Mouse (Mus musculus) heart, postnatal 10 days (tissue): ENCODE measurements around the gene Meioc. TPM values are rescaled to one million over a fixed set of nuclear protein-coding genes. Genes with fewer than 3 reads are reported as not detected.

ENCODE experiments used
- DNase-seq, 2 experiments: peaks; one replicate each; pipeline ENCODE4 v3.0.0; 2021
- intact Hi-C: fragments of 180-260 bp; cut with DNase I; formaldehyde crosslinking; loops from one replicate; pipeline ENCODE4 v1.15.1; 2025
- total RNA-seq, 2 experiments: library from RNA; stranded (reverse); gene quantifications; 2 replicates each; pipeline ENCODE4 v1.2.3; 2021

Meioc gene
- under 1 TPM in 1 of 2 experiments, not detected in 1; 0.05 TPM for total RNA-seq

DNA sequence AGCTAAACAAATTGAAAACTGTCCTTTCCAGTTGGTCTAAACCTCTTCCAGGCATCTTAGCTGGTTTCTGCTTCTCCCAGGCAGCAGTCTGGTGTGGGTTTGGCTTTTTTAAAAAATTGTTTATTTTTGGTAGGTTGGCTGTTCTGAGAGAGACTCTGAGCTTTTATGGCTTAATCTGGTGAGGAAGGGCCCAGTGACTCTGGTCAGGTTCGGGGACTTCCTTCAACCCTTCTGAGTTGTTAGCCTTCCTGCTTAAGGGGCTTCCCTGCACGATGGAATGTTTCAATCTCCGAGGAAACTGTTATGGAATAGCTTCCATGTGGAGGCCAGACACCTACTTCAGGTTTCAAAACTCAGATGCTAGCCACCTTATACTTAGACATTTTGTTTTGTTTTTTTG is at the start of gene Meioc:
TSS of gene Meioc (plus strand) at position 301 of the 400 bp plus-strand sequence.
- DNase-seq = no peak
- intact Hi-C loops = no loop called here

DNA sequence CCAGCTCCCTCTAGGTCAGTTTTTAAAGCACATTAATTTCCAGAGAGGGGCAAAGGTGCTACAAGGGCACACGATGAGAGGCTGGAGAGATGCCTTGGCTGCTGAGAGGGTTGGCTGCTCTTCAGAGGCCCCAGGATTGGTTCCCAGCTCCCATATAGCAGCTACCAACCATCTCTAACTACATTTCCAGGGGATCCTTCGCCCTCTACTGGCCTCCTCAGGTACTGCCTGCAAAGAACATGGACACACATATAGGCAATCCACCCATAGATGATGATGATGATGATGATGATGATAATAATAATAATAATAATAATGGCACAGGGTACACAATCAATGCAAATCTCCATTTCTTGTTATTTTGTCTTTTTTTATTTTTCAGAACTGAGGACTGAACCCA is 44.1 kb upstream of the Meioc start:
- intact Hi-C loops = no loop called here
- no peak for DNase-seq

DNA sequence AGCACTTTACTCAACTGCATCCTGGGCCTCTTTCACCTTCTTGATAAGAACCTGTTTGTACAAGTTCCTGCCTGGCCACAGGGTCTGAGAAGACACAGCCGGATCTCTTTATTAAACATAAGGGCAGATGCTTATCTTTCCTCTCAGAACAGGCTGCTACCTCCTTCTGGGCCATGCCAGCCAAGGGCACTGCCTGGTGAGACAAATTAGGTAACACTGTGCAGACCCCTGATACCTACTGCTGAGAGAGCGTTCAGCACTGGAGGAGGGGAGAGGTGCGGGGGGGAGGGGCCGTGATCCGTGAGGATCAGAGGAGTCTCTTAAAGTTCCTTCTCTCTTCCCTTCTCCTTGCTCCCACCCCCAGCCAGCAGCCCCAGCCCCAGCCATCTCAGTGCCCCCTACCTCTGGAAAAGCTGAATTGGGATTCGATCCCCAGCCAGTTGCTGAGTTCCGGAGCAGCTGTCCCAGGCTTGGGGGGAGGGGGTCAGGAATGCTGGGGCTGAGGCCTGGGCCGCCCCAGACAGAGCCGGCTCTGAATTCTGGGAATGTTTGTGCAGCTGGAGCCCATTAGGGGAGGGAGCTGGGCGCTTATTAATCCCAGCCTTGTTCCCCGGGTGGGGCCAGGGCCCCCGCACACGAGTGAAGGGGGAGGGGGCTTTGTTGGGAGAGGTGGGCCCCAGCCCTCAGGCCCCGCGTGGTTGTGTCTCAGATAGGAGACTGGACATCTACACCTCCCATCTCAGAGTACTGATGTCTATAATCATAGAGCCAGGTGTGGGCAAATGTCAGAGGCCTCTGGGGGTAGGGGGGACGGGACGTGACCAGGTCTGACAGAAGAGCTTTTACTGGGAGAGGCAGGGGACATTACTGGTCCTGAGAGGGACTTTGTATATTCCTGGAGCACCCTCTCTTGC is 39.4 kb upstream of the Meioc start:
- DNase-seq = peak; percentile 67 to 73
- intact Hi-C loops = no loop called here

DNA sequence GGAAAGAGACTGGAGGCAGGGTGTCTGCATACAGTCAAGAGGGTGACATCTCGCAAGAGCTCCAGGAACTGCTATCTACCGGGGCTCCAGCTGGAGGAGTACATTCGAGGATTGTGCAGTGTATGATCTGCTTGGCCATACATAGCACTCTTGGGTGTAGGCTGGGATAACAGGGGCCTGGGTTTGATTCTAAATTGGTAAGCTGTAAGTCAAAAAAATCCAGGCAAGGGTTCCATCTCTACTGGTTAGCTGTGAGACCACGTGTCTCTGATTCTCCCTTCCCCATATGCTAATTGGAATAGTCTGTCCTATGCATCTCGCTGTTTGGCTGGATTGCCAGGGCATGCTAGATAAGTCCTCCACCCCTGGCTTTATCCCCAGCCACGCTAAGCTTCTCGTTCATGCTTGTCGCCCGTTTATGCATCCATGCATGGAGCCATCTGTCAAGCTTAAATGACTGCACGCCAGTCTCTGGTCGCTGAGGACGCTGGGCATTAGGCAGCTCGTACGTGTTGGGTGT is 38.6 kb upstream of the Meioc start:
- DNase-seq = no peak
- intact Hi-C loops = no loop called here

DNA sequence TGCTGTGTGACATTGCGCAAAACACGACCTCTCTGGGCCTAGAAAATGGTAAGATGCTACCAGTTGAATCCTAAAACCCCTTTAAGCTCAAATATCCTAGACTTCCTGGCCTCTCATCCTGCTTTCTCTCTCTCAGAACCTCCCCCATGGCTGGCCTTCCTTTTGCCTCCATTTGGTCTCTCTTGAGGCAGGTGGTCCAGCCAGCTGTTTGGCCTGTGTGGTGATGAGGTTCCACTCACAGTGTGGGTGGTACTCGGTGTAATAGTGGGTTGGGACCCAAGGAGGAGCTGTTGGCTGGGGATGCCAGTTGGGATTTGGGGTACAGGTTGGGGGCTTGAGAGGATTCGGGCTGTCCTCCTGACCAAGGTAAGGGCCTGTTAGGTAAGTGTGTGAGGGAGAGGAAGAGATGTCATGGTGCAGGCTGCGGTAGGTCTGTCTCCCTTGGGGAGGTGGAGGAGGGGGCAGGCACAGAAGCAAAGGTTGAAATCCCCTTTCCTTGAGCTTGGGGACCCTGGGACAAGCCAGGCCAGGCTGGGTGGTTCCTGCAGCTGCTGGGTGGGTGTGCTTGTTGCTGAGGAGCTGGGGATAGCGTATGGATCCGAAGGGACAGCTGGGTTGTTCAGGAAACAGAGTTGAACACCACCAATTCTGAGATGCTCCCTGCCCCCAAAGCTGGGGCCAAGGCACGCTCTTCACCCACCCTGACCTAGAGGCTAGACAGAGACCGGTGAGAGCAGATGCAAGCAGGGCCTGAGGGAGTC is 36.2 kb upstream of the Meioc start:
- intact Hi-C loops = no loop called here
- DNase-seq = no peak

DNA sequence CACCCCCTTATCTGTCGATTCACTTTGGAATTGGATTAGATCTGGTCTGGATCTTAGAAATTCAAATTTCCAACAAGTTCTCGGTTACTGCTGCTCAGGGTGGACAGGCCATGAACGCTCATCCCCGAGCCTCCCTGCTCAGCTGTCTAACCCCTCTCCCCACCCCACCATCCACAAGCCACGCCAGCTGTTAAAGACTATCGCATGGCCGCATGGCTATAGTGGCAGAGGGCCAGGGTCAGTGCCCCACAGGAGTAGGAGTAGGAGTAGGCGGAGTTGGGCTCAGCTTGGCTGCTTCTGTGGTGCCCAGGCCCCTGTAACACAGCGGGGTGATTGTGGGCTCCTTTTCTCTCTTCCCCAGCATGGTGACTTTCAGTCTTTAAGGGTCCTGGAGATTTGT is 35.0 kb upstream of the Meioc start:
- intact Hi-C loops = no loop called here
- DNase-seq = no peak

DNA sequence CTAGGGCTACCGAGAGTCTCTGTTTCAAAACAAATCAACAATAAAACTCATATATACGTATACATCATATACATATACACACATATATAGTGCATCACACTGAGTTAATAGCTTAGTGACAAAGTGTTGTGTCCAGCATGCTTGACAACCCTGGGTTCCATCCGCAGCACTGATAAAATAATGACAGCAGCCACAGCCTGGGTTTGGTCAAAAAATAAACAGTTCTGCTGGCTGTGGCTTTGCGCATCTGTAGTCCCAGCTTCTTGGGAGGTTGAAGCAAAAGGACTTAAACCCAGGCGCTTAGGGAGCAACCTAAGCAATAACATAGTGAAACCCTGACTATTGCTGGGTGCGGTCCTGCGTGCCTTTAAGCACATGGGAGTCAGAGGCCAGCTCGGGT is 34.1 kb upstream of the Meioc start:
- DNase-seq = no peak
- intact Hi-C loops = no loop called here

DNA sequence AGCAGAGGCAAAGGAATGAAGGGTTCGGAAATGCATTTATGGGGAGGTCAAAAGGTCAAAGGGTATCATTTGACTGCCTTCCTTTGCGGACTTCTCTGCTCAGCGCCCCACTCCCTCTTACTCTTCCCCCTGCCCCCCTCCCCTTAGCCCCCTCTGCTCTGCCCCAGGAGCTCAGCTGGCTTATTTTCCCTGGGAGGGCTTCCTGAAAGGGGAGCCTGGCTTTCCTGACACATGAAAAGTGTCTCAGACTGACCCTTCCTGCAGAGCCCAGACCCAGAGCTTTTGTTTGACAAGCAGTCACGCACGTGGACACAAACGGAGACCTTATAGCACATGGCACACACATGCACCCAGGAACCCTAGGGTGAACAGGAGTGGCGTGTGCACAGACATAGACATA is 32.8 kb upstream of the Meioc start:
- DNase-seq = no peak
- intact Hi-C loops = no loop called here

DNA sequence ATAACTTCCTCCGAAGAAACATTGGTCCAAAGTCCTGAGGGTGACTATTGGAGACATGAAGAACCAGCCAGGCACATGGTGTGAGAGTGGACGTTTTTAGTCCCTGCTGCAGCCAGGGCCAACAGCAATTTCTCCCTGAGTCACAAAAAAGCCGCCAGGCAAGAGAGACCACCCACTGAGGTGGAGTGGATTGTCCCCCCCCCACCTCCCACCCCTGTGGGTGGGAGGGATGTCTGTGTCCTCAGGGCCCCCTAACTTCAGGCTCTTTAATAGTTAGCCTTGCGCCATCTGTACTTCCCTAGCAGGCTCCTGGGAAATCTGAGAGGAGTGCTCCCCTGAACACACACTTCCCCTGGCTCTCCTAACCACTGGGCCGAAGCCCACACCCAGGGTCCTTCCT is 32.3 kb upstream of the Meioc start:
- DNase-seq = no peak
- intact Hi-C loops = no loop called here

DNA sequence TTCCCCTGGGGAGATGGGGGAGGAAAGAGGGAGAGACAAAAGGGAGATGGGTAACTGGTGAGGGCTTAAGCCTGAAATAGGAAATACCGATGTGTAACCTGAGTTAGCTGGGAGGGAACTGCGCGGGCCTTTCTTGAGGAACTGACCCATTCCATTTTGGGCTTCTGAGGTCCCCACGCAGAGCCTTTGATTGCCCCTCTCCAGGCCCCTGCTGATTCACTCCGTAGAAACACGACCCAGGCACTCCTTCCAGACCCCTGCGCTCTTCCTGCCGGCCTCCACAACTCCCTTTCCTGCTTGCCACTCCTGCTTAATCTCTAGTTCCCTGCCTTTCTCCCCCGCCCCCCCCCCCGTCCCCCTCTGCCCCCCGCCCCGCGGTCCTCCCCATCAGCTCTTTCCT is 30.8 kb upstream of the Meioc start:
- no peak for DNase-seq
- intact Hi-C loops = no loop called here

DNA sequence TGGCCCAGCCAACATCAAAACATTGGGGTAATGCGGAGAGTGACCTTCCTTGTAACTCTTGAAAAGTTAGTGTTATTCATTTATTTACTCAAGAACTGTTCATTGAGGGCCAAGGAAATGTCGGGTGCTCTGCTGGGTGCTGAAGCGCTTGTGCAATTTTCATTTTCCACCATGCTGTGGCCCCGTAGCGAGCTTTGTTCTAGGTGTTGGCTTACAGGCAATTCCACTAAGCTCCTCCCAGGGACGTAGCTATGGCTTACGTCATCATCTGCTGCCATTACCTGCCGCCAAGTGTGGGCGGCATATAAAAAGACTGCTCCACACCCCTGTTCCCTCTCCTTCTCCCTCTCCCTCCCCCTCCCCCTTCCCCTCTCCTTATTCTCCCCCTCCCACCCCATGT is 30.1 kb upstream of the Meioc start:
- no peak for DNase-seq
- intact Hi-C loops = no loop called here

DNA sequence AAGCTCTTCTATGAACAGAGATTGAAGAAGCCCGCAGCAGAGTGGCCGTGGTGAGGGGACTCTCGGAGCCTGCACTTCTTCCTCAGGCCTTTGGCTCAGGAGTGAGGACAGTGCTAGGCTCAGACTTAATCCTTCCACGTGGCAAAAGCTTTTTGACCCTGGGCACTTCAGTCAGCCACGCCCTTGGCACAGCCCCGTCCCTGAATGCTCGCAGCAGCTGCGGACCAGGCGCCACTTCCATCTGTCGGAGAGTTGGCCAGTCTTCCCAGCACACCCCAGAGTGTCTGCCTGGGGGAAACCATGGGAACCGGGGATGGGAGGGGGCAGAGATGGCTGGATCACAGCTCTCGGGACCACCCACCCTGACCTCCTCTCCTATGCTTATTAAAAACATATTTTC is 26.6 kb upstream of the Meioc start:
- peak; percentile 58 to 59 for DNase-seq

DNA sequence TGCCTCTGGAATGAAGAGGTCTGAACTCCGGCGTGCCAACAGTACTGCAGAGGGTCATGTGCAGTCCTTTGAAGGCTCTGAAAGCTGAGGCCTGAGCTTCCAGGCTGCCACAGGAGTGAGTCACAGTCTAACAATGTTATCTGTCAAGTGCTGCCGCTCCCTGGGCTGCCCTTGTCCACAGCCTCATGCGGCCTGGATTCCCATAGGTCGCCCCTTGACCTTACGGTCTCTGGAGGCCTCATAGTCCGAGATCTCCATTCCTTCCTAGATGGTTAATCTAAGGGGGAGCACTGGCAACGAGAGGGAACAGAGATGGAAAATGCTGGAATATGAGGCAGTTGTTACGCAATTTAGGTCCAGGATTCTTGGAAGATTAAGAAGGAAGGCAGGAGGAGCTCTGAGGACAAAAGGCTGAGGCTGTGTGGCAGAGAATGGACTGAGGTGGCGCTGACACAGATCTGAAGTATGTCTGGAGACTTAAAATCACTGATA is 19.6 kb upstream of the Meioc start:
- DNase-seq = peak; percentile 70 to 77
- intact Hi-C loops = loop anchor here (5.0 kb wide), 1 partner anchor 37 kb away; no protein-coding TSS in a partner anchor

More for the DNA sequence above, 26.6 kb upstream of the Meioc start:
- intact Hi-C loops = no loop called here

DNA sequence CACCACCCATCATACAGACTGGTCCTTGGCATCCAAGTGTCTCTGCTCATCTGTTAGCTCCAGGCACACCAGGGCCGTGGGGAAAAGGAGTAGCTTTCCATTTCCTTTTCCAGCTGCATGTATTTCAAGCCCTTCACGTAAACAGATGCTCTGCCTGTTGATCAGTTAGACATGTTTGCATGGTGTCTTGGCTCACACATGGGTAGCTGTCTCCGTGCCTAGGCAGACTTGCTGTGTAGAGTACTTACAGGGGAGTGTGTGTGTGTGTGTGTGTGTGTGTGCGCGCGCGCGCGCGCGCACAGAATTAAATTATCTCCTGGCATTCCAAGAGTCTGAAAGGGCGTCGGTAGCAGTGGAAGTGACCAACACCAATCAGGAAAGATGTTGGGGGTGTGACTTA is 17.3 kb upstream of the Meioc start:
- no peak for DNase-seq
- intact Hi-C loops = no loop called here

DNA sequence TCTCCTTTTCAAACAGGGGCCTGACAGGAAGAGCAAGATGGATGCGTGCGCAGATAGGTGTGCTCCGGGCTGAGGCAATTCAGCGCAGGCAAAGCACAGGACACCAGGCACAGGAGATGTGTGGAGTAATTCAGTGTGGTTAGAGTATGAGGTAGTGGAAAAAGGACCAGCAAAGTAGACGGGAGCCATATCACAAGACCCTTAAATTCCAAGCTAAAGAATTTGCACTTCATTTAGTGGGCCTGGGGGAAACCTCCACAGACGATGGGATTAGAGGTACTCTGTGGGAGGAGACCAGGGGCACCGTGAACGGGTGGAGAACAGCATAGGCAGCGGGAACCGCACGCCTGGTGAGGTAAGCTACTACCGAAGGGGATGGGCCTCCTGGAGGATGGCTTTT is 15.6 kb upstream of the Meioc start:
- intact Hi-C loops = no loop called here

DNA sequence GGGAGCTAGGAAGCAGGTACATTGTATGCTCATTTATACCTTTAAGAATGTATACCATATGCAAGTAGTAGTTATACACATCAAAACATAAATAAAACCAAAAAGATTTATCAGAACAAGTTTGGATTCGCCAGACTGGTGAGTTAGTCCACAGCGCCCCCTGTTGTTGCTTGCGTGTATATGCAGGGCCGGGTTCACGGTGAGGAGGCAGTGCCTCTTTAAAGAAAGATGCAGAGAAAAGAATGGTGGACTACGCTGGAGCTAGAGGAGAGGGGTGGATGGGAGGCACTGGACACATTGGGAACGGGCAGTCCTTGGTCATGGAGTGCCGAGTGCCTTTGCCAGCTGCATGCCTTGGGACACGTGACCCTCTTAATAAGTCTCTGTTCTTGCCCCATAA is 12.1 kb upstream of the Meioc start:
- intact Hi-C loops = loop anchor here (1.0 kb wide), 2 partner anchors 78 to 164 kb away; no protein-coding TSS in a partner anchor
- DNase-seq = peak; percentile 74 to 89

More for the DNA sequence above, 15.6 kb upstream of the Meioc start:
- no peak for DNase-seq

DNA sequence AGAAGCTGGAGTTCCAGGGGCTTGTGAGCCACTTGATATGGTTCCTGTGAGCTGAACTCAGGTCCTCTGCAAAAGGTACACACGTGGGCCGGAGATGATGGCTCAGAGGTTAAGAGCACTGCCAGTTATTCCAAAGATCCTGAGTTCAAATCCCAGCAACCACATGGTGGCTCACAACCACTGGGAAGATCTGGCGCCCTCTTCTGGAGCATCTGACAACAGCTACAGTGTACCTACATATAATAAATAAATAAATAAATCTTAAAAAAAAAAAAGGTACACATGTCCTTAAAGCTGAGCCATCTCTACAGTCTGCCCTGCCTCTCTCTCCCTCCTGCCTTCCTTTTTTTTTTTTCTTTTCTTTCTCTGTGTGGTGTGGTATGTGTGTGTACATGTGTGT is 10.7 kb upstream of the Meioc start:
- DNase-seq = no peak
- intact Hi-C loops = no loop called here

DNA sequence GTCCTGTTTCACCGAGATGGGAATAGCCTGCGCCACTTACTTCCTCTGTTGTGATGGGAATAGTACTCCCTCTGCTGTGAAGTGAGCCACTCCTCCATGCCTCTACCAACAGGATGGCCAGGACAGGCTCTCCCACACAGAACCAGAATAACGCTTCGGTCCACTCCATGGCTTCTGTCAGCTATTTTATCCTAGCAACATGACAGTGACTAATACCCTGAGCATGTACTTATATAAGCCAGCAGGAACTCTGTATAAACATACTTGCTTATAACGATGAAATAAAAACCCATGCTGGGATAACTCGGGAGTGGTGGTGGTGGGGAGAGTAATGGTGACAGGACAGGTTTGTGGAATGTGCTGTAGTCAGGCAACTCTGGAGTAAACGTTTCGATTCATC is 7.6 kb upstream of the Meioc start:
- intact Hi-C loops = no loop called here

DNA sequence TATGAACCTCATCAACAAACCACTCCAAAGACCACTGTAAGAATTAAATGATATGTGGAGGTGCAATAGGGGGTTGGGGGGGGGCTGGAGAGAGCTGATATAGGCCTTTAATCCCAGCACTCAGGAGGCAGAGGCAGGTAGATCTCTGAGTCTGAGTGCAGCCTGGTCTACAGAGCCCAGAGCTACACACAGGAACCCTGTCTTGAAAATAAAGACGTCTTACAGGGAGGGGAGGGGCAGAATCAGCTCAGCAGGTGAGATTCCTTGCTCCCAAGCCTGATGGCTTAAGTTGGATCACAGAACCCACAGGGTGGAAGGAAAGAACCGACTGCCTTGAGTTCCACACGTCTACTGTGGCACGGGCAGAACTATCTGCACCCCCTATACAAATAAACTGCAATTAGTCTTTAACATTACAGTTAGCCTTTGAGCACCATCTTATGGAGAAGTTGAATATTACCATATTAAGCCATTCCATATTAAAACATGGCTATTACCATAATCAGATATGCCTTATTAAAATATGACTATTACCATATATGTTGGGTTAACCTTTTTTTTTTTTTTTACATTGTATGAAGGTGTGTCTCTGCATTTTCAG is 7.1 kb upstream of the Meioc start:
- DNase-seq = no peak
- intact Hi-C loops = no loop called here

More for the DNA sequence above, 7.6 kb upstream of the Meioc start:
- DNase-seq = no peak

DNA sequence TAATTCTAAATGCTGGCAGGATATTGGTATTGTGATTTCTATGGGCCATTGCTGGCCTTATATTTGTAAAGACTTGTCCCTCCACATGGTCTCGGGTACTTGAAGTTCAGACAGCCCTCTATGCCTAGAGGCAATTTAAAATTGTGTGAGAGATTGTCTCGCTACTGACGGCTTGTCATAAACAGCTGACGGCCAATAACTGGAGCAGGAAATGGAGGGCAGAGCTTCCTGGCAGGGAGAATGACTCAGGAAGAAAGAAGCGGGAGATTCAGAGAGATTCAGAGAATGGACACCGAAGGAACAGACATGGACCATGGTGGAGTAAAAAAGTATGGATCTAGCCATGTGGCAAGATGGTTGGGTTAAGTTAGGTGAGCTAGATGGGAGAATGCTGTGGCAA is 6.6 kb upstream of the Meioc start:
- intact Hi-C loops = no loop called here
- DNase-seq = no peak

DNA sequence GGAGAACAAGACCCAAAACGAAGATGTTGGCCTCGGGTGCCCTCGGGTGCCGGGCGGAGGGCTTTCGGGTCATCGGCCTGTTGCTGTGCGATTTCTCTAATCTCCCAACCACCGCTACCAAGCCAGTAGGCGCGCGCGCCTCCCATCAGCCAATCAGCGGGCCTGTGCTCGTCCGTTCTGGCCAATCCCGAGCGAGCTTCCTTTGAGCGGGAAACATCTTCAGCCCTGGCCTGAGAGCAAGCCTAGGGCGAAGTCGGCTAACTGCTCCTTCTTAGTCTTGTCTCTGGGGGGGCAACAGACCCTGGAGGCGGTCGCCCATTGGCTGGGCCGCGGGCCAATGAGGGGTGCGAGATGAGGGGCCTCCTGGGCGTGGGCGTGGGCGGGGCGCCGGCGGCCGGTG is 1.6 kb downstream of the Meioc start:
- intact Hi-C loops = no loop called here
- DNase-seq = no peak
